Mouse (Mus musculus) ES-E14 (cell line): ENCODE measurements at regions not wholly inside any gene's neighbourhood (a gene's known extent, or its start where the extent isn't known, plus 50 kb on each side); places are given as distances from the start of the nearest gene placed in this dataset.

Source experiments
- CHD2 ChIP-seq: IDR thresholded peaks from 2 replicates; pipeline ENCODE4 v1.6.1; 2014; ENCODE audit warnings: mild to moderate bottlenecking, low read depth, low read length, inconsistent platforms
- HCFC1 ChIP-seq: IDR thresholded peaks from 2 replicates; pipeline ENCODE4 v1.6.1; 2012; ENCODE audit warnings: low read length, inconsistent platforms, borderline replicate concordance; ENCODE audit not compliant: insufficient read depth
- ZNF384 ChIP-seq: IDR thresholded peaks from 2 replicates; pipeline ENCODE4 v1.6.1; 2012; ENCODE audit warnings: low read depth, low read length, inconsistent platforms

DNA sequence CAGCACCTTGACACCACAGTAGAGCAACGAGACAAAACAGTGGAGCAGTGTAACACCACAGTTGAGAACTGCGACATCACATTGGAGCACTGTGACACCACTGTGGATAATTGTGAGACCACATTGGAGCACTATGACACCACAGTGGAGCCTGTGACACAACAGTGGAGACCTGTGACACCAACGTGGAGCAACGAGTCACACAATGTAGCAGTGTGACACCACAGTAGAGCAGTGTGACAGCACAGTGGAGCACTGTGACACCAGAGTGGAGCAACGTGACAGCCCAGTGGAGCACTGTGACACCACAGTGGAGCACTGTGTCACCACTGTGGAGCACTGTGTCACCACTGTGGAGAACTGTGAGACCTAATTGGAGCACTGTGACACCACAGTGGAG, 115.9 kb upstream of the Vmn1r2 start:
- TF ChIP-seq ZNF384 (no peak), CHD2 (no peak), HCFC1 (no peak)
